Comparison of ENCODE assay signal across 8 mouse cellular contexts in the genomic region with DNA sequence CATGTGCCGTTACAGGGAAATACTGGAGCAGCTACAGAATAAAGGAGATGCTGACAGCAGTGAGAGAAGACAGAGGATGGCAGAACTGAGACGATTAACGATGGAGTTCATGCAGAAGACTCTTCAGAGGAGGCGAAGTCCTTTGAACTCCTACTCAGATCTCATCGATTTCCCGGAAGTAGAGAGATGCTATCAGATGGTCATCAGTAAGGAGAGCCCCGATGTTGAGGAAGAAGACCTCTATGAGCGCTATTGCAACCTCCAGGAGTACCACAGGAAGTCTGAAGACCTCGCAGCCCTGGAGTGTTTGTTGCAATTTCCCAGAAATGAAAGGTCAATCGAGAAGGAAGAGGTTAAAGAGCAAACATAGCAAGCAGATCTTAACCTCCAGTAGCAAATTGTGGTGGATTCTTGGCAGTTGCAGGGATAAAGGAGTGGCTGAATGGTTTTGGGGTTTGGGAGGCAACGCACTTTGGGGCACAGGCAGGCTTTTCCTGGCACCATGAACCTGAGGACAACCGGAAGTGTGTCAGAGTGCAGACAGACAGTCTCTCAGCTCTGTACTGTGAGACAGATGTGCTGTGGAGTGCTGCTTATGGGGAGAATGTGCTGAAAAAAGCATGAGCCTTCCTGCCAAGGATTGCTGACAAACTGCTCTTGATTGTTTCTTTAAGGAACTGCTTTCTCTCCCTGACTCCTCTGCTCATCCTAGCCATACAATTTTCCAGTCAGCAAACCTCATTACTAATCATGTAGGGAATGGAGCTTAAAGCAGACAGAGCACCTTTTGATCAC. TPM values are rescaled to one million over a fixed set of nuclear protein-coding genes. Genes with fewer than 3 reads are reported as not detected.
DNase-seq lines count a peak whose midpoint lies in the region; ATAC-seq and TF ChIP-seq lines count a peak whose summit lies in the region.
"Not testable (repeated sequence)": the region's sequence is repeated elsewhere in the genome, so short reads cannot be mapped to it uniquely, and the experiment has no call there.
"Had no signal": no experiment of that assay in that cellular context is flagged by ENCODE, and none has a peak within 500 bp of the region (broad histone marks: within the 10 kb centered on the region; RNA-seq: fewer than 3 reads in every experiment).

No protein-coding gene starts in this region.

- not testable (repeated sequence) for H3K27me3 ChIP-seq in embryonic facial prominence, embryonic 13.5 days; liver, postnatal 0 days (ENCODE audit: insufficient read depth, low read length); midbrain, embryonic 14.5 days (ENCODE audit: control insufficient read depth, insufficient read depth, low read length)

- H3K4me2 ChIP-seq in embryonic facial prominence, embryonic 13.5 days; liver, postnatal 0 days (ENCODE audit: low read depth, low read length); midbrain, embryonic 14.5 days (ENCODE audit: low read length): not testable (repeated sequence)

- H3K36me3 ChIP-seq in embryonic facial prominence, embryonic 13.5 days; liver, postnatal 0 days (replicated peaks; ENCODE audit: insufficient read depth, low read length); midbrain, embryonic 14.5 days (ENCODE audit: control insufficient read depth, insufficient read depth, low read length): not testable (repeated sequence)

- H3K4me1 ChIP-seq in embryonic facial prominence, embryonic 13.5 days; liver, postnatal 0 days (ENCODE audit: insufficient read depth); midbrain, embryonic 14.5 days (ENCODE audit: control insufficient read depth, insufficient read depth, low read length): not testable (repeated sequence)

- H3K9me3 ChIP-seq in embryonic facial prominence, embryonic 13.5 days; liver, postnatal 0 days (ENCODE audit: low read length); midbrain, embryonic 14.5 days (ENCODE audit: control insufficient read depth, low read length): not testable (repeated sequence)

- peak; percentile 91 for DNase-seq in heart, adult 11 months
- peak; percentile 19 for DNase-seq in kidney, adult 18-20 months
- DNase-seq in liver, postnatal 0 days = not testable (repeated sequence)
- DNase-seq in midbrain, embryonic 14.5 days = peak; percentile 68
- peak; percentile 40 for DNase-seq in telencephalon, adult 2 months (ENCODE audit: low read depth, low spot score)

- WGBS in embryonic facial prominence, embryonic 13.5 days = 73% methylated on average over 7 of the region's 12 CpGs
- 61% methylated on average over 6 of the region's 12 CpGs for WGBS in liver, postnatal 0 days (ENCODE audit: insufficient replicate concordance)
- 87% methylated on average over 6 of the region's 12 CpGs for WGBS in midbrain, embryonic 14.5 days

- peak; percentile 23; the same call in 1 of the 2 replicates for TF ChIP-seq EP300 in liver, postnatal 0 days (IDR thresholded peaks at IDR 0.05; ENCODE audit: low read depth)

- peak; percentile 82 for ATAC-seq in CD4-positive, CD25-positive, alpha-beta regulatory T cell, adult 4 months
- not testable (repeated sequence) for ATAC-seq in embryonic facial prominence, embryonic 13.5 days (ENCODE audit: insufficient number of reproducible peaks, insufficient read depth, low FRiP score, low TSS enrichment, low read depth); midbrain, embryonic 14.5 days (ENCODE audit: low FRiP score, low TSS enrichment)
- ATAC-seq in liver, postnatal 0 days = peak; percentile 65

- not testable (repeated sequence) for H3K9ac ChIP-seq in embryonic facial prominence, embryonic 13.5 days; liver, postnatal 0 days (replicated peaks); midbrain, embryonic 14.5 days (replicated peaks; ENCODE audit: low read length)

- not testable (repeated sequence) for TF ChIP-seq CTCF in liver, postnatal 0 days (IDR thresholded peaks at IDR 0.05; ENCODE audit: low read depth)

- H3K27ac ChIP-seq in embryonic facial prominence, embryonic 13.5 days = 0 out of 2 replicates have a peak overlapping the region, but pooled peaks have one; percentile 0
- not testable (repeated sequence) for H3K27ac ChIP-seq in liver, postnatal 0 days (ENCODE audit: low read depth); midbrain, embryonic 14.5 days (replicated peaks; ENCODE audit: low read depth, low read length)

- H3K4me3 ChIP-seq in embryonic facial prominence, embryonic 13.5 days; liver, postnatal 0 days (ENCODE audit: low read depth, low read length); midbrain, embryonic 14.5 days (replicated peaks; ENCODE audit: low read depth, low read length): not testable (repeated sequence)

RNA-seq across cellular contexts. Expression of gene Ifit3, which starts 4.8 kb away (rescaled TPM):
- polyA plus RNA-seq in CD4-positive, CD25-positive, alpha-beta regulatory T cell, adult 4 months (2017; shearing (Covaris generic)) = 10 to 100 TPM; 47.4 to 70.7 TPM
- 0.65 and 1.1 TPM in 2 replicates for polyA plus RNA-seq in embryonic facial prominence, embryonic 13.5 days (2015; fragmentation: Nextera tagmentation; extraction: Ambion mirVana)
- polyA plus RNA-seq in liver, postnatal 0 days (2015; fragmentation: Nextera tagmentation; extraction: Ambion mirVana) = 10.1 and 11.7 TPM in 2 replicates
- 0.15 and 8.8 TPM in 2 replicates for polyA plus RNA-seq in midbrain, embryonic 14.5 days (2014; fragmentation: Nextera tagmentation; extraction: Ambion mirVana)

RNA-seq across cellular contexts. Expression of gene Ifit1bl1, which starts 13.7 kb away (rescaled TPM):
- polyA plus RNA-seq in CD4-positive, CD25-positive, alpha-beta regulatory T cell, adult 4 months (2017; shearing (Covaris generic)) = 100 to 1,000 TPM; 116 to 127 TPM
- 0.13 and 0.58 TPM in 2 replicates for polyA plus RNA-seq in embryonic facial prominence, embryonic 13.5 days (2015; fragmentation: Nextera tagmentation; extraction: Ambion mirVana)
- polyA plus RNA-seq in liver, postnatal 0 days (2015; fragmentation: Nextera tagmentation; extraction: Ambion mirVana) = 0.75 TPM in 2 replicates
- polyA plus RNA-seq in midbrain, embryonic 14.5 days (2014; fragmentation: Nextera tagmentation; extraction: Ambion mirVana) = 0.98 and 1.3 TPM in 2 replicates

RNA-seq across cellular contexts. Expression of gene Ifit3b, which starts 19.7 kb away (rescaled TPM):
- polyA plus RNA-seq in CD4-positive, CD25-positive, alpha-beta regulatory T cell, adult 4 months (2017; shearing (Covaris generic)) = 10 to 100 TPM in 1 of 2 experiments, 1 to 10 TPM in 1; 9.3 to 14.8 TPM
- polyA plus RNA-seq in embryonic facial prominence, embryonic 13.5 days (2015; fragmentation: Nextera tagmentation; extraction: Ambion mirVana) = not detected in 2 replicates
- 2.2 and 2.7 TPM in 2 replicates for polyA plus RNA-seq in liver, postnatal 0 days (2015; fragmentation: Nextera tagmentation; extraction: Ambion mirVana)
- polyA plus RNA-seq in midbrain, embryonic 14.5 days (2014; fragmentation: Nextera tagmentation; extraction: Ambion mirVana) = 1.2 TPM in 1 of 2 replicates, not detected in the other
- polyA plus RNA-seq: neural tube, embryonic 11.5 days had no signal

RNA-seq across cellular contexts. Expression of gene Ifit2, which starts 37.6 kb away (rescaled TPM):
- polyA plus RNA-seq in CD4-positive, CD25-positive, alpha-beta regulatory T cell, adult 4 months (2017; shearing (Covaris generic)) = 10 to 100 TPM; 28.5 to 31.7 TPM
- polyA plus RNA-seq in embryonic facial prominence, embryonic 13.5 days (2015; fragmentation: Nextera tagmentation; extraction: Ambion mirVana) = 9.9 and 10.7 TPM in 2 replicates
- 3.5 and 3.7 TPM in 2 replicates for polyA plus RNA-seq in liver, postnatal 0 days (2015; fragmentation: Nextera tagmentation; extraction: Ambion mirVana)
- polyA plus RNA-seq in midbrain, embryonic 14.5 days (2014; fragmentation: Nextera tagmentation; extraction: Ambion mirVana) = 3.1 and 7.9 TPM in 2 replicates

RNA-seq across cellular contexts. Expression of gene Ifit1bl2, which starts 52.4 kb away (rescaled TPM):
- polyA plus RNA-seq in CD4-positive, CD25-positive, alpha-beta regulatory T cell, adult 4 months (2017; shearing (Covaris generic)) = 1 to 10 TPM; 1.8 to 2.1 TPM
- polyA plus RNA-seq in embryonic facial prominence, embryonic 13.5 days (2015; fragmentation: Nextera tagmentation; extraction: Ambion mirVana) = 0.18 and 0.29 TPM in 2 replicates
- 0.12 and 0.15 TPM in 2 replicates for polyA plus RNA-seq in liver, postnatal 0 days (2015; fragmentation: Nextera tagmentation; extraction: Ambion mirVana)
- polyA plus RNA-seq in midbrain, embryonic 14.5 days (2014; fragmentation: Nextera tagmentation; extraction: Ambion mirVana) = 0.30 and 0.55 TPM in 2 replicates
- polyA plus RNA-seq: neural tube, embryonic 11.5 days had no signal

Comparison
In these comparisons a context has a peak if more than half of its experiments do, and no peak if none do; other contexts are left out.
1. RNA of gene Ifit1bl1, which starts 13.7 kb away (polyA plus RNA-seq): 116 to 127 TPM in CD4-positive, CD25-positive, alpha-beta regulatory T cell, adult 4 months; 0.98 to 1.3 TPM in midbrain, embryonic 14.5 days, 0.75 TPM in liver, postnatal 0 days and 0.13 to 0.58 TPM in embryonic facial prominence, embryonic 13.5 days; every median in the first group is over 10 times any median in the second.